Mouse (Mus musculus) liver, adult 2 months (tissue): Measurements from ENCODE around the gene Zfp36l2.

Experiments used
- CTCF ChIP-seq: fragments of 200-500 bp; IDR thresholded peaks from 2 replicates; pipeline ENCODE4 v1.5.1; 2011; ENCODE audit warnings: low read depth, low read length, control low read depth
- POLR2A ChIP-seq: fragments of 200-500 bp; IDR thresholded peaks from 2 replicates; pipeline ENCODE4 v1.6.1; 2011; ENCODE audit warnings: low read length, control low read depth; ENCODE audit not compliant: insufficient read depth; ENCODE audit errors: extremely low read depth

DNA sequence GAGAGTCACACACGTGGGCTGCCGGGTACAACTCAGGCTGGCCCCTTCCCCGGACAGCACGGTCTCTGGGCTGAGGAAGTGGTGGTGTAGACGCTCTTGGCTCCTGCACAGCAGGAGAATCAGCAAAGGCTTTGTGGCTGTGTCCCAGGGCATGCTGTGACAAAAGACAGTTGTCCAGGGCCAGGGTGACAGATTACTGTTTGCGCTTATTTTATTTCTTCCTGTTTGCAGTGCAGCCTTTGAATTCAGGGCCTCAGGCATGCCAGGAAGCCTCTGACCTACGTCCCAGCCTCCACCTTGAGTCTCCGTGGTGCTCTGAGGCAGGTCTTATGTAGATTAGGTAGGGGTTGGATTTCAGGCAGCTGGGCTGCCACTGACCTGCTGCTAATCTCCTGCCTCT lies 10.3 kb downstream of the Zfp36l2 start:
- TF ChIP-seq CTCF = no peak
- no peak for TF ChIP-seq POLR2A
